Mouse (Mus musculus) small intestine, adult 2 months (tissue): ENCODE data around the gene Tnk2. TPM values are rescaled to one million over a fixed set of nuclear protein-coding genes. Genes with fewer than 3 reads are reported as not detected.
A peak's percentile ranks its signal among the peaks of the same experiment; 100 is the strongest.

Experiments
- H3K27ac ChIP-seq: fragments of 200-500 bp; 2 replicates; pipeline ENCODE4 v1.5.1; 2012; ENCODE audit warnings: low read depth, low read length, control low read depth, inconsistent platforms; ENCODE audit not compliant: insufficient read depth
- H3K27me3 ChIP-seq: fragments of 200-500 bp; 2 replicates; pipeline ENCODE4 v1.6.1; 2012; ENCODE audit warnings: mild to moderate bottlenecking, moderate library complexity, low read length, inconsistent platforms; ENCODE audit not compliant: control insufficient read depth, insufficient read depth
- H3K36me3 ChIP-seq: fragments of 200-500 bp; 2 replicates; pipeline ENCODE4 v1.6.1; 2012; ENCODE audit warnings: mild to moderate bottlenecking, low read length, control low read depth, inconsistent platforms; ENCODE audit not compliant: control insufficient read depth, insufficient read depth
- H3K4me1 ChIP-seq: fragments of 200-500 bp; 2 replicates; pipeline ENCODE4 v1.6.1; 2012; ENCODE audit warnings: low read length, inconsistent platforms, mixed read lengths; ENCODE audit not compliant: control insufficient read depth, insufficient read depth, insufficient read length
- H3K4me3 ChIP-seq: fragments of 200-500 bp; 2 replicates; pipeline ENCODE4 v1.5.1; 2012; ENCODE audit warnings: low read depth, mild to moderate bottlenecking, control low read depth, inconsistent platforms, low read length, moderate library complexity
- CTCF ChIP-seq: fragments of 200-500 bp; IDR thresholded peaks from 2 replicates; pipeline ENCODE4 v1.5.1; 2012; ENCODE audit warnings: low read depth, mild to moderate bottlenecking, control low read depth, inconsistent platforms, low read length, moderate library complexity, mixed read lengths; ENCODE audit not compliant: insufficient replicate concordance, insufficient read length; ENCODE audit errors: extremely low read depth
- POLR2A ChIP-seq: fragments of 200-500 bp; IDR thresholded peaks from 2 replicates; pipeline ENCODE4 v1.6.1; 2012; ENCODE audit warnings: low read depth, mild to moderate bottlenecking, control low read depth, inconsistent platforms, low read length, moderate library complexity
- WGBS: fragments of 180-500 bp; shearing (Covaris S2); methylation state at CpG from one replicate; pipeline ENCODE4 v1.1.7; 2018; 5-methylcytosine and 5-hydroxymethylcytosine counted together
- polyA plus RNA-seq: library from polyadenylated mRNA; depleted of rRNA; stranded (reverse); fragments of >200 nt; gene quantifications from 2 replicates; pipeline ENCODE4 v1.2.3, GENCODE M21; 2012

The Tnk2 gene
- polyA plus RNA-seq, 1 experiment, result 57.5 TPM

DNA sequence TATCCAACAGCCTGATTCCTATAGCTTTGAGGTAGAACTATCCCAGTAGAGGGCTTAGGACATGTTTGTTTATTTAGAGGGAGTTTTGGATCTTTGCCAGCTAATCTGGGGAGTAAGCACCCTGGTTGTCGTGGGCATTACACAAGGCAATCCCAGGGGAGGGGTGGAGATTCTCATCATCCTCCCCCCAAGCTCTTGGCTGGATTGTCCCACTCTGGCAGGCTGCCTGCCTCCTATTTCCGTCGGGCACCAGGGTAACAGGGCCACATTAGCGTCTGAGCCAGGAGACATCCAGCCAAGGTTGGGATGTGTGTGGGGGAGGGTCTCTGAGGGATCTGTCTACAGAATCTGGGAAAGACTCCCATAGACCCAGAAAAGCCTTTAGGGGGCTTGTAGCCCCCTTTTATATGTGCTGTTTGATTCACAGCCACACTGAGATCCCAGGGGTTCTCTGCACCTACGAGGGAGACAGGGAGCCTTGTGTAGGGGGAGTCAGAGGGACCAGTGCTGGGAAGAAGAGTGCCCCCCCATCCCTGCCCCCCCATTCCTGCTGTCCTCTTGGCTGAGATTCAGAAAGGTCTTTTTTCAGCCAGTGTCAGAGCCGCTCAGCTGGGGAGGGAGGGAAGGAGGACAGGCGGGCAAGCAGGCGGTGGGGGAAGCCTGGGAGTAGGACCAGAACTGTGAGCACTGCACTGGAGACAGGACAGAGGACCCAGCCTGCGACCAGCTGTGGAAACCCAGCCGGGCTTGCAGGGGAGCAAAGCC lies 17.1 kb downstream of the Tnk2 start:
- Histone ChIP-seq H3K36me3 (no peaks in the 10 kb centered on the region), H3K27me3 (no peaks in the 10 kb centered on the region), H3K27ac (no peak overlapping the region), H3K4me1 (peaks cover 14% of the 10 kb centered on the region), H3K4me3 (peak overlapping the region; percentile 19; the same call in 1 of the 2 replicates)
- WGBS, result 35% methylated on average over 10 of the region's 10 CpGs
- TF ChIP-seq POLR2A (no peak), CTCF (no peak)

DNA sequence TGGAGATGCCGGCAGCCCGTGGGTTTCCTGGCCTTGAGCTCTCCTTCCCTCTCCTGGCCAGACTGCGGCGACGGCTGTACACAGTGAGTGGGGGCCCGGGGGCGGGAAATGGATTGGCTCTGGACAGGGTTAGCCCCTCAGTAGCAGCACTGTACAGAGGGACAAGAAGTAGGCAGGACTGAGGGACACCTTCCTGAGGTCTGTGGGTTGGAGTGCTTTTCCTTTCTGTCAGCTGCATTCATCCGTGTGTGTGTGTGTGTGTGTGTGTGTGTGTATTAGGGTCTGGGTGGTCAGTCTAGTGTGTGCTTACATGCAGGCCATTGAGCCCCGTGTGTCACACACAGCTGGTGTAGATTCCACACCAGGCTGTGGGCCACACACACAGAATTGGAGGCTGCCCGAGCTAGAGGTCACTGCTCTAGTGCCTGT lies 17.8 kb downstream of the Tnk2 start:
- no peaks in the 10 kb centered on the region for H3K36me3 ChIP-seq
- H3K27me3 ChIP-seq, result no peaks in the 10 kb centered on the region
- H3K27ac ChIP-seq, result no peak overlapping the region; the same call in 1 of the 2 replicates
- H3K4me3 ChIP-seq, result peak overlapping the region; percentile 19; the same call in 1 of the 2 replicates
- WGBS, result 73% methylated on average over 10 of the region's 10 CpGs
- TF ChIP-seq POLR2A, result no peak
- H3K4me1 ChIP-seq, result peaks cover 14% of the 10 kb centered on the region

DNA sequence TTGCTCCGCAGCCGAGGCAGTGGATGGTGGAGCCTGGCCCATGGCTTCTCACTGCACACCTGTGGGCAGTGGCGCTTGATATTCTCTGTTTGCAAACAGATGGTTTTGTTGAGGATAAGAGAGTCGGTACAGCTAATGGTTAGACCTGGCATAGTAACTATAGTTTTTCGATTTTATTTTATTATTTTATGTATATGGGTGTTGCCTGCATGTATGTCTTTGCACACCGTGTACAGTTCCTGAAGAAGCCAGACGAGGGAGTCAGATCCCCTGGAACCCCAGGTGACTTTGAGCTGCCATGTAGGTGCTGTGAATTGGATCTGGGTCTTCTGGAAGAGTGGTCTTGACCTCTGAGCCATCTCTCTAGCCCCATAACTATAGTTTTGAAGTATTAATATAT lies 18.7 kb downstream of the Tnk2 start:
- Histone ChIP-seq H3K4me1 (peaks cover 14% of the 10 kb centered on the region), H3K36me3 (no peaks in the 10 kb centered on the region), H3K27me3 (no peaks in the 10 kb centered on the region), H3K27ac (no peak overlapping the region), H3K4me3 (0 out of 2 replicates have a peak overlapping the region, but pooled peaks have one; percentile 12)
- TF ChIP-seq POLR2A, result no peak
- TF ChIP-seq CTCF, result no peak
- WGBS, result 89% methylated on average over 7 of the region's 7 CpGs

DNA sequence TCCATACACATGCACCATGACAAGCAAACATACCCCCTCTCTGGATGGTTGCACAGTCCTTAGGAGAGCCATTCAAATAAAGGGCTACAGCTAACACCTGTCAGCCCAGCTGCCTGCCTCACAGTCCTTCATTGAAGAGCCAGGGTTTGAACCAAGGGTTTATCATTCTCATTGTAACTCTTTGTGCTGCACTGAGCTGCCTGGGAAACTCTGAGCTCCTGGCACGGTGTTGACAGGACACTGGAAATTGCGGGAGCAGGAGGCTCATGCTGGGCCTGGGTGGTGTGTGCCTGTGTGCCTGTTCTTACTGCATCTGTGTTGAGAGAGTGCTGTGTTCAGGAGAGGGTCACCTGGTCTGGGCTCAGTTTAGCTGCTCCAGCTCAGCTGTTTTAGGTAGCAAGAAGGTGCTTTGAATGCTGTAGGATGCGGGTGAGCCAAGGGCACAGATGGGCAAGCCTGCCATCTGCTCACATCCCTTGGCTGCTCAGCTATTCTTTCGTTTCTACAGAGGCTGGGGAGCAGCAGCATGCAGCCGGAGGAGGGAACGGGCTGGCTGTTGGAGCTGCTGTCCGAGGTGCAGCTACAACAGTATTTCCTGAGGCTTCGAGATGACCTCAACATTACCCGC lies 19.7 kb downstream of the Tnk2 start:
- TF ChIP-seq CTCF (no peak), POLR2A (no peak)
- H3K27ac ChIP-seq, result no peak overlapping the region
- peaks cover 16% of the 10 kb centered on the region for H3K4me1 ChIP-seq
- WGBS, result 87% methylated on average over 9 of the region's 9 CpGs
- no peaks in the 10 kb centered on the region for H3K27me3 ChIP-seq
- no peak overlapping the region for H3K4me3 ChIP-seq
- H3K36me3 ChIP-seq, result no peaks in the 10 kb centered on the region

DNA sequence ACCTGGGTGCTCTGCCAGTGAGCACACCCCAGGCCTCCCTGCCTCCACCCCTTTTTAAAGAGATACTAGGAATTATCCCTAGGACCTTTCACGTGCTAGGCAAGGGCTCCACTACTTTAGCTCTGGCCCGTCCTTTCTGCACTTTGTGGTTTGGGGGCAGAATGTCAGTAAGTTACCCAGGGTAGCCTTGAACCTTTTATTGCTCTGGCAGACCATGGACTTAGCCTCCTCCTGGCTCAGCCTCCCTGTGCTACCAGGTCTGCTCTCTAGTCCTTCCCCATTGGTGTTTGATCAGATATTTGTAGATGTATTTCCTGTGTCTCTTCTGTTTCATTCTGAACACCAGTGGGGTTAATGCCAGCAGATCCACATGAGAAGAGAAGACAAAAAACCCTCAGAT lies 20.5 kb downstream of the Tnk2 start:
- 63% methylated on average over 2 of the region's 2 CpGs for WGBS
- H3K4me1 ChIP-seq, result peaks cover 16% of the 10 kb centered on the region

DNA sequence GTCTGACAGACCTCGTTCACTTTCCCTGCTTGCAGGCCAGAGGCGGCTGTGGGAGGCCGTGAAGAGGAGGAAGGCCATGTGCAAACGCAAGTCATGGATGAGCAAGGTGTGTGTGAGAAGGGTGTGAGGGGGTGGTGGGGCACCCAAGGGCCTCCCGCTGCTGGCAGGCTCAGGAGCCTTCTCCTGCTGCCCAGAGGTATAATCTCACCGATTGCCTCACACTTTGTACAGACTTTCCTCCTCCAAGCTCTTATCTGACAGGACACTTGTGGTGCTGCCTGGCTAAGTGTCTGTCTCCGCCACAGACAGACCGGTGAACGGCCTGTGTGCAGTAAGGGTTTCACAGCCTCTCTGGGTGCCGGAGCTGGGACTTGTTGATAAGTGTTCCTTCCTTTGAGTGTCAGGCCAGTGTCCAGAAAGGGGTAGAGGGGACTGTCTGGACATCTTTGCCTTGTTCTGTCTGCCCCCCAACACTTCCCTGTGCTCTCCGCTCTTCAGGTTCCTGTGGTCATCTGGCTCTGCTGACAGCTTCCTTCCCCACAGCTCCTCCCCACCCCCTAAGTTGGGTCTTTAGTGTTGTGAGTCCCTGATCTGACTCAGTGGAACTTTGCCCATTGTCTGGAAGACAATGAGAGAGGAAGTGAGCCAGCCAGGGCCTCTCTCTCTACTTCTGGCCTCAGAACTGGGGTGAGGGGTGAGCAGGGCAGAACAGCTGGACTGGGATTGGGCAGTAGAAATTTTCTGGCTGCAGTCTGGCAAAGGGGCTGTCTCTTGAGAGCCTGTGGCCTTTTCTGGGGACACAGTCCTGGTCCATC lies 22.4 kb downstream of the Tnk2 start:
- WGBS, result 71% methylated on average over 11 of the region's 11 CpGs
- Histone ChIP-seq H3K4me3 (no peak overlapping the region), H3K27me3 (no peaks in the 10 kb centered on the region), H3K36me3 (no peaks in the 10 kb centered on the region), H3K27ac (peak overlapping the region; percentile 3), H3K4me1 (peaks cover 16% of the 10 kb centered on the region)
- TF ChIP-seq POLR2A (no peak), CTCF (no peak)

More for the DNA sequence above, 20.5 kb downstream of the Tnk2 start:
- Histone ChIP-seq H3K27ac (no peak overlapping the region), H3K27me3 (no peaks in the 10 kb centered on the region), H3K36me3 (no peaks in the 10 kb centered on the region), H3K4me3 (no peak overlapping the region)
- TF ChIP-seq POLR2A, result no peak
- TF ChIP-seq CTCF, result no peak
